Mouse (Mus musculus) kidney, postnatal 36 days (tissue): Measurements from ENCODE around the gene Mn1.
A peak's percentile ranks its signal among the peaks of the same experiment; 100 is the strongest.

Experiments used
- DNase-seq, 2 experiments: peaks; one replicate each; pipeline ENCODE4 v3.0.0; 2021 to 2022; ENCODE audit warnings: mixed read lengths in 2 of 2

The Mn1 gene

DNA sequence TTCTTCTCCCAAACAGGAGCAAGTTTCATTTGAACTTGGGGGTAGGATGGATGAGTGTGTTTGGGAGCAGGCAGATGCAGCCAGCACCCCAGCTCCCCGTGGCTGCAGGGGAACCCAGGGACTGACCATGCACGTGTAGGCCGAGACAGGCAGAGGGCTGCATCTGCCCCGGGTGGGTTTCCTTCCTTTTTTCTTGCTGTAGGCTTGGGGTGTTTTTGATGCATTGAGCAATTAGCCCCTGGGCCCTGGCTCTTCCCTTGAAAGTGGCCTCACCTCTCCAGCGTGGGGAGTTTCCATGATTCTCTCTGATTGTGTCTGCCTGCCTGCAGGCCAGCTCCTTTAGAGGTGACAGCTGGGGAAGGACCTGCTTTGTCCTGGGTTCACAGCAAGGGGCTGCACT lies 15.7 kb downstream of the Mn1 start:
- no peak for DNase-seq

DNA sequence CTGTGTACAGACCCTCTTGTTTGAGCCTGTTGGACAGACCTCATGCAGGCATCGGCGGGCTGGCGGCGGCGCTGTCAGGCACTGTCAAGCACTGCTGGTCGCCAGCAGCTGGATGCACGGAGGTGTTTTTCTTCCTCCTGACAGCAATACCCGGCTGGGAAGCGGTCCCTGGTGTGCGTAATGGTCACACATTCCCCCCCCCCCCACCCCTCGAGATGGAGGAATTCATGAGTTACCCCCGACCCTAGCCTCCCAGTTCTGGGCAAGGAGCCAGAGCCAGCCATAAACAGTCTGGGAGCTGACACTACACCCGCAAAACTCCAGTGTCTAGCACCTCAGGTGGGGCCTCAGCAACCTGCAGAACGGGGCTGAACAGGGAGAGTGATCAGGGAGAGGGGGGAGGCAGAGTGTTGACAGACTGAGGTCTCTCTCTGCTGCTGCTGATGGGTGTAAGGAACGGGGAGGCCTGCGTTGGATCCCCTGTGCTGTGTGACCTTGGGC lies 17.2 kb downstream of the Mn1 start:
- DNase-seq = no peak

DNA sequence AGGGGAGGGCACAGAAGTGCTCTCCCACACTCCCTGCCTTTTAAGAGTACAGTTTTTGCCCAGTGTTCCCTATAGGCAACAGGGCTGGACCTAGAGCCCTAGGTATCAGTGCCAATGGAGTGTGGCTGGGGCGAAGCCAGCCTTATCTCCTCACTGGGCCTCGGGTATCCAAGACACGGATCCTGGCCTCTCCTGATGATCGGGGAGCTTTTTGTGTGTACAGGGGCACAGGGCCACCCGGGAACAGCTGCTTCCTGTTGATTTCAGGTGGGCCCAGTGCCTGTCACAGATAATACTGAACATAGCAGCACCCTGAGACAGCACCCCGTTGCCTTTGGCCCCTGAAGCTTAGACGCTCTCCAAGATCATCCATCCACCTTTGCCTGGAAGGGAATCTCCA lies 19.1 kb downstream of the Mn1 start:
- DNase-seq = no peak

DNA sequence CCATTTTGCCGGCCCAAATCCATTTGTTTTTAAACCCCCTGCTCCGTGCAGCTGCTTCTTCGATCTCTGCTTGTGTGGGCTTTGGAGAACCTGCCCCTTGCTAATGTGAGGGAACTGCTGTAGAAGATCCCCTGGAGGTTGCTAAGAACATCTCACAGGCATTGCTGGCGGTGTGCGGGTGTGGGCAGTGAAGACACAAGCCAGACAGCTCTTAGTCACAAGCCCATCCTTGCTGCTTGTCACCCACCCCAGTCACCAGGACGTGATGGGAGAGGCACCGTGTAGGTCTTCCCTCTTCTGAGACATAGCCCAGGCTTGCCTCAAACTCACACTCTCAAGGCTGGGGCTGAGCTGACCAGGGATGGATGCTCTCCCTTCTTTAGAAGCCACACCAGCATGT lies 20.0 kb downstream of the Mn1 start:
- no peak for DNase-seq

DNA sequence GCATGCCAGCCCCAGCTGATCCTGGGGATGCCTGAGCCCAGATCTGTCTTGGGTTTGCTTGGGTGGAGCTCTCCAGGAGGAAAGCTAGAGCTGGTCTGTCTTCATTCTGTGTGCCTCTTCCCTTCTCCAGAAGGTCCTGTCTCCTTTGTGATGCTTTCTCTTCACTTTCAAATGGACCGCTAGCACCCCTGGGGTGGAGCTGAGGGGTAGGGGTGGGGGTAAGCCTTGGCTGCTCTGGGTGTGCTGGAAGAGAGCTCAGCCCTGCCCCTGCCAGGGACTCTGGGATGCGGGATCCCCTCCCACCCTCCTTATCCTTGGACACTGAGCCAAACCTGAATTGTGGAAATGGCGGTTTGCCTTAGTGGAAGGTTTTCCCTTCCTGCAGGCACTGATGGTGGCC lies 21.2 kb downstream of the Mn1 start:
- no peak for DNase-seq

DNA sequence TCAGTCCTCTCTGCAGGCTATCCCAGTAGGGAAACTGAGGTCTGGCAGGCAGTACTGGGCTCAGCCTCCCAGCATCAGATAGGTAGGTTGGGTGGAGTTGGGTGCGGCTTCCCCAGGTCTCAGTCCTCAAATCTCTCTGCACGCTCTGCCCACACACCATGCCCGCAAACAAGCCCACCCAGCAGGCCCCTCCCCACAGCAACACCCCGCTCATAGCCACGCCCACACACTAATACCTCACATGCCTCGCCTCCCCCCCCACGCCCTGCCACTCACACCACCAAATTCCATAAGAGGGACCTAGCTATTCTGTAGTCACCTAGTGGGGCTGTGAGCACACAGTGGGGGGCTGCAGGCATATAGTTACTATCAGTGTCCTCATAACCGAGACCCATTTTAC lies 21.7 kb downstream of the Mn1 start:
- no peak for DNase-seq

DNA sequence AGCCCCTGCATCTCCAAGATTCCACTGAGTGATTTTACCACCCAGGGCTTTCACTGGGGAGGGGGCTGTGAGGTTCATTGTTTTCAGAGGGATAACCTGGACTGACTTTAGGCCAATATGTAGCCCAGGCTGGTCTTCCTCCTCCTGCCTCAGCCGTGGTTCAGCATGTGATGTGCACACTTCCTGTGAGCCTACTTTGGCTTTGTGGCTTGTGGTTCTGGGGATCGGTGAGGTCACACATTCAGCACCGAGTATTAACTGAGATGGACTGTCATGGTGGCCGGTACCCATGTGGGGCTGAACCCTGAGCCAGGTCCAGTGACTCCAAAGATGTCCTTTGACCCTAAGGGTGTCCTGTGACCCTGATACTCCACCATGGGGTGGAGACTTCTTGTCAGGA lies 23.1 kb downstream of the Mn1 start:
- no peak for DNase-seq

DNA sequence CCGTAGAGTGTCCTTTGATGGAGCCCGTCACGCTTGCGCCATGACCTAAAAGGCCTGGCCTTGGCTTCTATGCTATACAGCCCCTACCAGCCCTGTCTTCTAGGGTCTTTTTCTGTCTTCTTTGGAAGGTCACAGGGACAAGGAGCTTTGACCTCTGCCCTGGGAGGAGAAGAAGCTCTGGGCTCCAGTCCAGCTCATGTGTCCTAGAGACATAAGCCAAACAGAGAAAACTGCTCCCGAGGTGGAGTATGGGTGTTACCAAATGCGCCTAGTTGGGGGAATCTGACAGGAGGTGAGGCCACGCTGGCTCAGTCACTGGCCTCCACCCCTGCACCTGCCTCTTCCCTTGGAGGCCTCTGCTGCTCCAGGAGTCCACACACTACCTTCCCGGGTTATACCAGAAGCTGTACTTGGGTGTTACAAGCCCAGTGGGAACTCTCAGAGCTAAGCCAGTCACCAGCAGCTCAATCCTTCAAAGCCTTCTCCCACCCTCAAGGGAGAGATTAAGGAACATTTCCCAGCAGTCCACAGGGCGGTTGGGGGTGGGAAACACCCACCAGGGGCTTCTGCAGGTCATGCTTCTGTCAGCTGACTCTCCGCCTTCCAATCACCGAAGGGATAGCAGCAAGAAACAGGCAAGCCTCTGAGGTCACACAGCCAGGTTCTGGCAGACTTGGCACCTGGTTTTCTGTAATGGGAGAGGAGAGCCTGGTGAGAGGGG lies 25.1 kb downstream of the Mn1 start:
- peak in 1 of 2 experiments; percentile 48 for DNase-seq

DNA sequence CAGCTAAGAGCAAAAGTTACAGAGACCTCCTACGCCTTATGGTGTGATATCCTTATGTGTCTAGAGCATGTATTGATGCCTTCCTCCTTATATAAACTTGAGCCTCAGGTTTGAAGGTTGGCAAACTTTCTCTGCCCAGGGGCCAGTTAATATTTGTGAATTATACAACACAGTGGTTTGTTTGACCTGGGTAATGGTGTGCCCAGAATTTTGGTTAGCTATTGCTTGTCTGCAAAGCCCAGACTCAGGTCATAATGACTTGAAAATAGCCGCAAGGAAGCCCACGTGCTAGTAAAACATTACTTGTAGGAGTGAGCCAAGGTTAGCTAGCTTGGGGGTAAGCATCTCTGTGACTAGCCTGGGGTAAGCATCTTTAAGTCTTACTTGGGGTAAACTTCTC lies 26.5 kb downstream of the Mn1 start:
- no peak for DNase-seq

DNA sequence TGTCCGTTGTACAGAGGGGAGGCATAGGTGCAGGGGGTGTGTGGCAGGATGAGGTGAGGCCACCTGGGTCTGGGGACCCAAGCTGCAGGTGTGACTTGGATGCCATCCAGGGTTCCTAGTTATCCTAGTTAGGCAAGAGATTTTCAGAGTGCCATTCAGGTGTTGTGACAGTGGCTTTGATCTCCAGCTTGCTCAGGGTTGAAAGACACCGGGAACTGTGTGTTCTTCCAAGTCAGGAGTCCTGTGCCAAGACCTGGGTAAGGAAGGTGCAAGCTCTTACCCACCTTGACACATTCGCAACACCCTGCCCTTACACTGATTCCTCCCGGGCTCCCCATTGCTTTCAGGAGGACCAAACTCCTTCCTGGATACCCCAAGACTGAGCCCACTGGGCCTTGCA lies 27.2 kb downstream of the Mn1 start:
- DNase-seq = no peak

DNA sequence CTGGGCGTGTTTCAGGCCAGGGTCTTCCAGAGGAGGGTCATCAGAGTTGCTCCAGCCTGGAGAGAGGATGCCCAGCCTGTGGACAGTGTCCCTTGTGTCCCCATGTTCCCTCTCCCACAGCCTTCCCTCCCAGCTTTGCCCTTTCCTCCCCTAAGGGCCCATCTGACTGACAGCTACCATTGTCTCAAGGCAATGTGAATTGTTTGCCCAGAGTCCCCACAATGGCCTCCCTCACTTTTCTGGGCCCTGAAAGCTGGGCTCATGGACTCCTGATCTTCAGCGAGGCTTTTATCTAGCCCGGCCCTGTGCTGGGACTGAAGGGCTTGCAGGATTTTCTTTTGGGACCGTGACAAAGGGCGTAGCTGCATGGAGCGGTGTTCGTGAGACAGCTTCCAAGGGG lies 29.5 kb downstream of the Mn1 start:
- DNase-seq = no peak

DNA sequence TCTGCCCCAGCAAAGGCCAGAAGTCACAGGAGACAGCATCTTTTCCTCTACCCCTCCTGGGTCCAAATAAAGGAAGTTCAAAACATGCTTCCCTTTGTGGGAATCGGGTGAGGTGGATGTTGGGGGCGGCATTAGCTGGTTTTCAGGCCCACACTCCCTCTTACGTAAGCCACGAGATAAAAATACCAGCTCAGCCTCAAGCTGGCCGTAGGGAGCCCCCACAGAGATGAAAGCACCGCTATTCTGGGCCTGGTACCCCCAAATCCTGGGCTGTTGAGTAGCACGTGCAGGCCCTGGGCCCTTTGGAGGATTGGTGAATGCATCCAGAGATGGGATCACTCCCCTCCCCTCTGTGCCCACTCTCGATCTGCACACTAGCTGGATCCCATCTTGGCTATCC lies 32.5 kb downstream of the Mn1 start:
- DNase-seq = no peak

DNA sequence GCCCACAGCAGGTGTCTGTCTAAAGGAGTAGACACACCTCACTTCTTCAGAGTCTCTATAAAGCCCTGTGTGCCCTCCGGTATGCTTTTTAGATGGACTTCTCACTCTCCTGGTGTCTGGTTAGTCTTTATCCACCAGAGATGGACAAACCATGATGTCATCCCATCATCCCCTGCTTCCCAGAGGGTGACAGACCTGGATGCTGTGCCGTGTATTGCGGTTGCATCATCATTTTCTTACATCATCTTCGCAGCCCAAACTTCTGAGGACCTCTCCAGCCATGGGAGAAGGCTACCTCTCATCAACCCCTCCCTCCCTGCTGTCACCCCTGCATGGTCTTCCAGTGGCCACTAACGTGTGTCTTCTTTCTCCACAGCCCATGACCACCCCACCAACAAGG lies 37.1 kb downstream of the Mn1 start:
- DNase-seq = no peak

DNA sequence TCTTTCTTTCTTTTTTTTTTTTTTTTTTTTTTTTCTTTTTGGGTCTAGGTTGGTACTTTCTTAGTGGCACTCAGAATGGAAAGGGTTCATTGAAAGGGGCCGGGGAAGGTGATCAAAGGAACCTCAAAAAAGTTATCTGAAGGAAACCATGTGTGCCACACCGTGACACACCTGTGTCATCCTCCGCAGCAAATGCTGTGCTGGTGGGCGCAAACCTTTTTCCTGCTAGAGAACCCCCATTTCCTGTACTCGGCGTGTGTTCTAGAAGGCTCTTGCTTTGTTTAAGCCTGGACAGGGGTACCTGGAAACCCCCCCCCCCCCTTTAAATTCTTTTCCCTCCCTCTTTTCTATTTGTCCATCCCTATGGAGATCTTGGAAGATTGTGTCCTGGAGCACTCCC lies 37.7 kb downstream of the Mn1 start:
- DNase-seq = no peak

DNA sequence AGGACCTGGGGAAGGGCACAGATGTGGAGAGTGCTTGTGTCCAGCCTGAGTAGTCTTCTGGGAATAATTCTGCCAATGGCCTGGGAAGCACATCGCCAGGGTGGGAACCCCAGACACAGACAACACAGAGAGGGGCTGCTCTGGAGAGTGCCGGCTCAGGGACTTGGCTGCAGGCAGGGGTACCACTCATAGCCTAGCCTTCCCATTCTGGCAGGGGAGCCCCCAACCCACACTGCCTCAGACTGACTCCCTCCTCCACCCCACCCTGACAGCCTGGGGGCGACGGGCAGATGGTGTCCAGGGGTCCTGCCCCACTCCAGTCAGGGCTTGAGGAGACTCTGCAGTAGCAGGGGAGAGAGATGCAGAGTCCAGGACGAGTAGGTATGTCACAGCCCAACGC lies 41.5 kb downstream of the Mn1 start:
- no peak for DNase-seq

DNA sequence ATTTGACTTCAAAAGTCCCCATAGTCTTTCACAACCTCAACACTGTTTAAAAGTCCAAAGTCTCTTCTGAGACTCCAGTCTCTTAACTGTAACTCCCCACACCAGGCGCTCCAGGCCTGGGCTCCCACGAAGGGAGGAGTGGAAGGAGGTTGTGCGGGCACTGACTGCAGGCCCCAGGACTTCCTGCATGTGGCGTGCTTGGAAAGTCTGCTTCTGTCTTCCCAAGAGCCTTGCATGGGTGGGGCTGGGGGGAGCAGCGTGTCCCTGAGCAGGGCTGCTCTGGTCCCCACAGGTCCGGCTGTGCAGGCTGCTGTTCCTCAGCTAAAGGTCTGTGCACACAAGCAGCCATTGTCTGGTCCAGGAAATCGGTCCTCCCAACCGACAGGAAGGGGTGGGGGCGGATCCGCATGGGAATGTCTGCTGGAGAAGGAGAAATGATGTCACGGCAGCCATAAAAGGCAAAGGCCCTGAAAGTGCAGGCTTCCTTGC lies 48.7 kb downstream of the Mn1 start:
- DNase-seq = peak; percentile 75 to 83

DNA sequence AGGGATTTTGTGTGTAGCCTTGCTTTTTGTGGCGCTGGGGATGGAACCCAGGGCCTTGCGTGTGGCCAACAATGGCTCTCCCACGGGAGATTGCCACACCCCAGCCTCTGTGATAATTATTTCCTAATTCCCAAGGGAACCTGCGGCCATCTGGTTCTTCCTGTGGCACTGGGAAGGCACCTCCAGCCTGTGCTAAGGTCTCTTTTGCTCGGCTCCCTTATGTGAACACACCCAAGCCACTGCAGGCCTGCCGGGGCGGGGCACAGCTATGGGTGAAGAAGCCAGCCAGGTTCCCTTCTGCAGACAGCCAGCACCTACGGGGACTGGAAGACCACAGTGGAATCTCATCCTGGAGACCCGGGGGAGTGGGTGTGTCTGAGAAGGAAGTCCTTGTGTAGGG lies 49.3 kb downstream of the Mn1 start:
- DNase-seq = peak in 1 of 2 experiments; percentile 31

DNA sequence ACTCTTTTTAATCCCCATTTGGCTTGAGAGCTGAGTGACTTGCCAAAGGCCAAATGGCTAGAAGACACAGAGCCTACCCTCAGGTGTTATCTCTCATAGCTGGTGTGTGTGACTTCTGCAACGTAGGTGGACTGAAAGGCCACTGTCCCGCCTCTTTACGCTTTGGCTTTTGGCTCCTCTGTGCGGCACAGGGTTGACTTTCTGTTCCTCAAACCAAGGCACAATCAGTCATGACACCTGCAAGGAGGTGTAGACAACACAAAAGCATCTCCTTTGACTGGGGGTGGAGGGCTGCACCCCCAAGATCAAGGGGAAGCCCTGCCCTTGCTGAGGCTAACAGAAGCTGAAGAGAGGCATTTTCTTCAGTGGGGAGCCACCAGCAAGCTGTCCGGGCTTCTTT lies 50.5 kb downstream of the Mn1 start:
- DNase-seq = no peak

DNA sequence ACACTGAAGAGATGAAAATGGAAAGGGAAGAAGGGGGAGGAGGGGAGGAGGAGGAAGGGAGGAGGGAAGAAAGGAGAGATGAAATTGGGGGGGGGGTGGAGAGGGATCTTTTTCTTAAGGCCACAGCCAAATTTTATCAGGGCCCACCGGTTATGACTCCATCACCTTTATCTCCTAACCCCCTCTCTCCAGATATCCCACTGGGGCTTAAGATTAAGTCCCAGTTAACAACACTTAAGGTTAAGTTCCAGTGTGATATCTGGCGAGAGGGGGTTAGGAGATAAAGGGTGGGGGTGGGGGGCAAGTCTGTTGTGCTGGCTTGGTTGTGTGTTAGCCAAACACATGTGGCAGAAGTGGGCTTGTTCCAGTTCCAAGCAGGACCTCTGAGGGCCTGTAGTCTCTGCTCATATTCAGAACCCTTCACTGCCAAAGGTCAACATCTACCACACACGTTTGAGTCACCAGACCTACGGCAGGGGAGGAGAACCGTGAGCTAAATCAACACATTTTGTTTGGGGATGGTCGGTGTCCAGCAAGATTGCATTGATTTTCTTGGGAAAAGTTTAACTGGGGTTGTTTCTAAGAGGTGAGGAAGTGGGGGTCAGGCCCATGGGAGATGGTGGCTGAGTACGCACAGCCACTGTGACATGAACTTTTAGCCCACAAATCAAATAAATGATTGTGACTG lies 52.2 kb downstream of the Mn1 start:
- no peak for DNase-seq

DNA sequence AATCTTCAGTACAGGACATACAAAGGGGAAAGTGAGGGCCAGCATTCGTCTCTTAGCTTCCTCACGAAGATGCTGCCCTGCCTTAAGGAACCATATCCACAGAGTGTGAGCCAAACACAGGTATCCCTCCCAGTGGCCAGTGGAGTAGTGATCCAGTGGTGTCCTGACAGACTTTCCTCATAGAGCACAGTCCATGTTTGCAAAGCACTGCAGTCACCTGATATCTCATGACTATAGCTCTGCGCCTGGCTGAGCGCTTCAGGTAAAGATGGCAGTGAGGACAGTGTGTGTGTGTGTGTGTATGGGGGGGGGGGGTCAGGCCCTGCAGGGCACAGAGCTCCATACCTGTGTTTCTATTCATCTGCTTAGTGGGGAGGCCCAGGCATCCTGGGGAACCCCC lies 53.7 kb downstream of the Mn1 start:
- no peak for DNase-seq

DNA sequence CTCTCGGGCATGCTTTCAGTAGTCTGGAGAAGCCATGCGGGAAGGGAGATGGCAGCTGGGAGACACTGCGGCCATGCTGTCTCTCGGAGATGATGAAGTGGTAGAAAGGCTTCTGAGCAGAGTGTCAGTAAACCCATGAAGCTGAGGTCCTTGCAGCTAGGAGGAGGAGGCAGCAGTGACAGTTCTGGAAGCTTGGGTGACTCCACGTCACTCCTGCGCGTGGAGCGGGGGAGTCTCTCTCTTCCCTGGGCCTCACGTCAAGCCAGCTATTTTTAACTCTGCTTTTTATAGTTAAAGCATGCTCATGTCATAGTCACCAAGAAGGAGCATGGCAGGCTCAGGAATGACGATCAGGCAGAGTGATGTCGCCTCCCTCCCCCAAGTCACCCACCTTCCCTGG lies 56.3 kb downstream of the Mn1 start:
- DNase-seq = no peak

DNA sequence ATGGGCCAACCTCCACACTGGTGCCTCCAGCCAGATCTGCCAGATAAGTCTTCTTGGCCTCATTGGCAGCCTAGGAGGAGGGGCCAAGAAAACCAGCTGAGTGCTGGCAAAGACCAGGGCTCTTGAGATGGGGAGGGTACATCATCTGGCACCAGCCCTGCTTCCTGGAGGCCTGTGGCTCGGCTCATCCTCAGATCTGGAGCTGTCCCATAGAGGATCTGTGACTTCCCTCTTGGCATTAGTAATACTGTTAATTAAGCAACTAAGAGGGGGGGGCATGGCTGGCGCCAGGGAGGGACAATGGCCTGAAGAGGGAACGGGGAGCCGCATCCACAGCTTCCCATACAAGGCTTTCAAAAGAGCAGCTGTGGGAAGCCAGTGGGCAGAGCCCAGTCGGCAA lies 58.6 kb downstream of the Mn1 start:
- no peak for DNase-seq

DNA sequence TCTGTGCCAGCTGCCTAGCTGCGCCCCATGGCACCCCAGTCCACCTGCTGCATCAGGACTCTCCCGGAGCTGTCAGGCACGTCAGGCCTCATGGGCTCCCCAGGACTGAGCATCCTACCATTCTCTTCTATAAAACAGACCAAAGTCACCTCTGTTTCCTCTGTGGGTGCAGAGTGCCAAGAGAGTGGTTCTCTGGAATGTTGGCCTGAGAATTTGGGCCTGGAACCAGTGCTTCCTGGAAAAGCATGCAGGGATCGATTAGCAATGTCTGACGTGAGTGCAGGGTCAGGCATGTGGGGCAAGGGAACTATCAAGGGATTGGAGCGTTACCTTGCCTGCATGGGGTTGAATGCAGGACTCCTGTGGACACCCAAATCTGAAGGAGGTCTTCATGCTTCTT lies 59.0 kb downstream of the Mn1 start:
- no peak for DNase-seq

DNA sequence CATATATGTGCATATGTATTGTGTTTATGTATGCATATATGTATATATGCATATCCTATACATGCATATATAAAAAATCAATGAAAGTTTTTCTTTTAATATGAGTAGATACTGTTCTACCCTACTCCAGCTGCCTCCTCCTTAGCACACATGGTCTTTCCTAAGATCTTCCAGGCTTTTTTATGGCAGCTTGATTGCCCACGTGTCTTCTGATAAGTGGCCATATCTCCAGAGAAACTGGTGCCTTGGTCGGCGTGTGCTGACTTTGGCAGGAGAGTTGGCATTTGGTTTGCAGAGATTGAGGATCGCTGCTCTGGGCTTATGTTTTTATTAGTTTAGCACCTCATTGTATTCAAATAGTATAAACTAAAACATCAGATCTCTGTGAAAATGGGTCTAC lies 68.7 kb downstream of the Mn1 start:
- no peak for DNase-seq
